Mouse (Mus musculus) adrenal gland, postnatal 36 days (tissue): ENCODE results near the gene Chaf1b. TPM values are rescaled to one million over a fixed set of nuclear protein-coding genes. Genes with fewer than 3 reads are reported as not detected.

Source experiments
- DNase-seq, 2 experiments: peaks; one replicate each; pipeline ENCODE4 v3.0.0; 2021; ENCODE audit warnings: mixed read lengths in 1 of 2
- total RNA-seq, 2 experiments: library from RNA; stranded (reverse); gene quantifications; 2 replicates each; pipeline ENCODE4 v1.2.3; 2021

The Chaf1b gene
- total RNA-seq, 2 experiments from 2014 or later, result 3.0 to 3.9 TPM

DNA sequence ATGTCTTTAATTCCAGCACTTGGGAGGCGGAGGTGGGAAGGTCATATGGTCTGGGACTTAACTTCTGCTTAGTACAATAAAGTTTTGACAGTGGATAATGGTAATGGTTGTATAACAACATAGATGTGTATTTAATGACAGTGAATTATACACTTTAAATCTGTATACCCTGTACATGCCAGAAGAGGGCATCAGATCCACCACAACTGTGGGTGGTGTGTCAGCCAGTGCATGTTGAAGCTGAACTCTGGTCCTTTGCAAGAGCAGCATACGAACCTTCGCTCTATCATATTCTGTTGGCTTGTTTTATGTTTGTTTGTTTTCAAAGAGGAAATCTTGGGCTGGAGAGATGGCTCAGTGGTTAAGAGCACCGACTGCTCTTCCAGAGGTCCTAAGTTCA, 63.7 kb downstream of the Chaf1b start:
- no peak for DNase-seq

Other genes starting within 250 kb of the Chaf1b start
- 1 to 10 TPM; 6.3 to 9.5 TPM for gene Cbr3, start 200.7 kb upstream of the Chaf1b start, total RNA-seq
- gene Dop1b, start 172.0 kb upstream of the Chaf1b start, total RNA-seq, result 10 to 100 TPM; 16.4 to 16.7 TPM
- 10 to 100 TPM; 28.9 to 44.8 TPM for gene Morc3, start 51.8 kb upstream of the Chaf1b start, total RNA-seq
- not detected for gene Cldn14, start 124.9 kb downstream of the Chaf1b start, total RNA-seq
- gene Sim2, start 201.0 kb downstream of the Chaf1b start, total RNA-seq, result not detected